Mouse (Mus musculus) hindbrain, postnatal 0 days (tissue): ENCODE data around the gene Bcl2l1. TPM values are rescaled to one million over a fixed set of nuclear protein-coding genes. Genes with fewer than 3 reads are reported as not detected.

Experiments
- ATAC-seq: fragments of 200-750 bp; cut with Nextera tagmentation; 2 replicates; pipeline ENCODE4 v1.8.0; 2017; ENCODE audit warnings: mild to moderate bottlenecking, moderate TSS enrichment, moderate library complexity
- DNase-seq: peaks from one replicate; pipeline ENCODE4 v3.0.0-alpha.2; 2015; ENCODE audit warnings: low spot score
- H3K27ac ChIP-seq: fragments of 300-500 bp; sonication (generic); 2 replicates; pipeline ENCODE4 v1.5.1; 2014; ENCODE audit warnings: mild to moderate bottlenecking
- H3K27me3 ChIP-seq: fragments of 300-500 bp; sonication (generic); 2 replicates; pipeline ENCODE4 v1.6.1; 2014; ENCODE audit warnings: low read length, mixed read lengths; ENCODE audit not compliant: insufficient read depth
- H3K36me3 ChIP-seq: fragments of 300-500 bp; sonication (generic); 2 replicates; pipeline ENCODE4 v1.6.1; 2014; ENCODE audit warnings: low read length, mixed read lengths; ENCODE audit not compliant: insufficient read depth
- H3K4me1 ChIP-seq: fragments of 300-500 bp; sonication (generic); 2 replicates; pipeline ENCODE4 v1.6.1; 2014; ENCODE audit warnings: antibody characterized with exemption, low read length, mixed read lengths; ENCODE audit not compliant: insufficient read depth
- H3K4me2 ChIP-seq: fragments of 300-500 bp; sonication (generic); 2 replicates; pipeline ENCODE4 v1.6.1; 2014; ENCODE audit warnings: low read depth, mild to moderate bottlenecking, low read length, moderate library complexity, mixed read lengths
- H3K4me3 ChIP-seq: fragments of 300-500 bp; sonication (generic); 2 replicates; pipeline ENCODE4 v1.5.1; 2014; ENCODE audit warnings: low read length
- H3K9ac ChIP-seq: fragments of 300-500 bp; sonication (generic); replicated peaks from 2 replicates; pipeline ENCODE4 v1.6.1; 2014; ENCODE audit warnings: mild to moderate bottlenecking, low read length, moderate library complexity, mixed read lengths
- H3K9me3 ChIP-seq: fragments of 300-500 bp; sonication (generic); 2 replicates; pipeline ENCODE4 v1.6.1; 2016; ENCODE audit warnings: low read length, mixed read lengths
- CTCF ChIP-seq: IDR thresholded peaks from 2 replicates; pipeline ENCODE4 v1.5.1; 2016; ENCODE audit warnings: antibody characterized with exemption, control low read depth, low read depth
- WGBS: fragments of 180-500 bp; shearing (Covaris S2); extraction: QIAGEN DNeasy Blood & Tissue Kit; methylation state at CpG from one replicate; pipeline ENCODE4 v1.1.7; 2014; 5-methylcytosine and 5-hydroxymethylcytosine counted together
- polyA plus RNA-seq: library from polyadenylated mRNA; unstranded; fragments of >200 nt; fragmentation: Nextera tagmentation; extraction: Ambion mirVana; gene quantifications from 2 replicates; pipeline ENCODE4 v1.2.1, GENCODE M21; 2015
- total RNA-seq: library from RNA; depleted of rRNA; stranded (reverse); fragments of >200 nt; gene quantifications from 2 replicates; pipeline ENCODE4 v1.2.3, GENCODE M21; 2014

Gene Bcl2l1
- total and polyA plus RNA-seq, 2 experiments from 2014 or later: 123 to 130 TPM

DNA sequence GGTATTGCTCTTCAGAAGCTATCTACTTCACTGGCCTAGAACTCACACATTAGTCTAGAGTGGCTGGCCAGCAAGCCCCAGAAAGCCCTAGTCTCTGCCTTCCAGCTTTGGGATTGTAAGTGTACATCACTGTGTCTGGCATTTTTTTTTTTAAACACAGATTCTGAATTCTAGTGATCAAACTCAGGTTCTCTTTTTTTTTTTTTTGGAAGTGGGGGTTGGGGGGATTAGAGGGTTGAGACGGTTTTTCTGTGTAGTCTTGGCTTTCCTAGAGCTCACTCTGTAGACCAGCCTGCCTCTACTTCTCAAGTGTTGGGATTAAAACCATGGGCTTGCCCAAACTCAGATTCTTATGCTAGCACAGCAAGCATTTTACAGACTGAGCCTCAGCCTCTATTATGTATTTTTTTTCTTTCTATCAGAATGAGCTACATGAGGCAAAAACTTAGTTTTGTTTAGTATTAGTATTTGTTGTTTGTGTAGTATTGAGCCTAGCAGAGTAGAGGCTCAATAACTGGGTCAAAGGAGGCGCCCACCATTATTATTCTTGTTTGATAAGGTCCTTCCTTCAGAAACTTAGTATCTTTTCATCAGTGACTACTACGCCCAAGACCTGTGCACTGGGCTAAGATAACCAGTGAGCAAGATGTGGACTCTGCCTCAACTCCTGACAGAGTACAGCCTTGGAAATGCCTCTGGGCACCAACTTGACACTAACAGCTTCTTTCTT lies 6.9 kb downstream of the Bcl2l1 start:
- Histone ChIP-seq H3K9me3 (no peaks in the 10 kb centered on the region), H3K27me3 (no peaks in the 10 kb centered on the region), H3K9ac (no peak overlapping the region), H3K4me1 (peaks cover 56% of the 10 kb centered on the region), H3K27ac (no peak overlapping the region), H3K4me2 (no peak overlapping the region), H3K4me3 (no peak overlapping the region), H3K36me3 (no peaks in the 10 kb centered on the region)
- no peak for TF ChIP-seq CTCF
- no peak for DNase-seq
- 92% methylated on average over 3 of the region's 3 CpGs for WGBS
- ATAC-seq: no peak

GRCm38 (mm10) chr2:152823770-152824169 lies 7.8 kb downstream of the Bcl2l1 start:
- no peak overlapping the region for H3K9ac ChIP-seq
- no peak for ATAC-seq
- no peak for TF ChIP-seq CTCF
- no peak for DNase-seq
- no peaks in the 10 kb centered on the region for H3K27me3 ChIP-seq
- no peak overlapping the region for H3K4me2 ChIP-seq
- WGBS: 94% methylated on average over 1 of the region's 1 CpGs
- H3K4me1 ChIP-seq: peaks cover 52% of the 10 kb centered on the region
- no peaks in the 10 kb centered on the region for H3K9me3 ChIP-seq
- no peaks in the 10 kb centered on the region for H3K36me3 ChIP-seq
- no peak overlapping the region for H3K27ac ChIP-seq
- H3K4me3 ChIP-seq: no peak overlapping the region

- no peaks in the 10 kb centered on the region for H3K36me3 ChIP-seq
- H3K4me1 ChIP-seq: peaks cover 43% of the 10 kb centered on the region
- H3K4me3 ChIP-seq: no peak overlapping the region
- no peak for TF ChIP-seq CTCF
- no peak for DNase-seq
- no peaks in the 10 kb centered on the region for H3K9me3 ChIP-seq
- H3K27me3 ChIP-seq: no peaks in the 10 kb centered on the region
- no peak overlapping the region for H3K9ac ChIP-seq
- ATAC-seq: no peak
- H3K4me2 ChIP-seq: no peak overlapping the region
- peak overlapping the region; percentile 73 for H3K27ac ChIP-seq
Observed at GRCm38 (mm10) chr2:152821566-152821965, 10.0 kb downstream of the Bcl2l1 start.

- H3K36me3 ChIP-seq: no peaks in the 10 kb centered on the region
- H3K27ac ChIP-seq: peak overlapping the region; percentile 73
- H3K9me3 ChIP-seq: no peaks in the 10 kb centered on the region
- no peak for TF ChIP-seq CTCF
- H3K4me1 ChIP-seq: peaks cover 38% of the 10 kb centered on the region
- ATAC-seq (no peak), DNase-seq (no peak)
- H3K4me3 ChIP-seq: no peak overlapping the region
- no peak overlapping the region for H3K9ac ChIP-seq
- 55% methylated on average over 5 of the region's 5 CpGs for WGBS
- no peak overlapping the region for H3K4me2 ChIP-seq
- H3K27me3 ChIP-seq: no peaks in the 10 kb centered on the region
Observed at GRCm38 (mm10) chr2:152821023-152821422, 10.5 kb downstream of the Bcl2l1 start.

GRCm38 (mm10) chr2:152820369-152820768 lies 11.2 kb downstream of the Bcl2l1 start:
- ATAC-seq (peak; percentile 79), DNase-seq (peak; percentile 63)
- H3K27me3 ChIP-seq: no peaks in the 10 kb centered on the region
- no peak overlapping the region for H3K9ac ChIP-seq
- no peak for TF ChIP-seq CTCF
- no peaks in the 10 kb centered on the region for H3K9me3 ChIP-seq
- 15% methylated on average over 2 of the region's 2 CpGs for WGBS
- no peak overlapping the region for H3K4me3 ChIP-seq
- H3K27ac ChIP-seq: peak overlapping the region; percentile 73
- no peaks in the 10 kb centered on the region for H3K36me3 ChIP-seq
- no peak overlapping the region for H3K4me2 ChIP-seq
- peaks cover 38% of the 10 kb centered on the region for H3K4me1 ChIP-seq

DNA sequence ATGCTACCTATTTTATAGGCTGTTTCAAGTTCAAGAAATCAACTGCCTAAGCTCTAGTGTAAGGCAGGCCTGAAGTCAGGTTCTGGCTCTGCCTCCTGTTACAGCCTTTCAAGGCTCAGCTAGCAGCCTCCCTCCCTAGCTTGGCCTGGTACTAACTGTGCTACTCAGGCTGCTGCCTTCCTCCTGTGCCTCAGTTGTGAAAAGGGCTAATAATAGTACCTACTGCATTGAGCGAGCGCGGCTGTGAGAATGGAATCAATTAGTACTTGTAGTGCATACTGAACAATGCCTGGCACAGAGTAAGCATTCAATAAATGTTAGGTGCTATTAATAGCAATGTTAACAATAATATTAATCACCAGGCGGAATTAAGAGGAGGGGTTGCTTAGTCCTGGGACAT lies 11.6 kb downstream of the Bcl2l1 start:
- 38% methylated on average over 4 of the region's 4 CpGs for WGBS
- DNase-seq: no peak
- peak; percentile 13; the same call in 1 of the 2 replicates for ATAC-seq
- no peaks in the 10 kb centered on the region for H3K27me3 ChIP-seq
- TF ChIP-seq CTCF: no peak
- H3K4me2 ChIP-seq: no peak overlapping the region
- H3K4me3 ChIP-seq: no peak overlapping the region
- H3K36me3 ChIP-seq: no peaks in the 10 kb centered on the region
- peaks cover 38% of the 10 kb centered on the region for H3K4me1 ChIP-seq
- no peak overlapping the region for H3K9ac ChIP-seq
- peak overlapping the region; percentile 73 for H3K27ac ChIP-seq
- no peaks in the 10 kb centered on the region for H3K9me3 ChIP-seq

DNA sequence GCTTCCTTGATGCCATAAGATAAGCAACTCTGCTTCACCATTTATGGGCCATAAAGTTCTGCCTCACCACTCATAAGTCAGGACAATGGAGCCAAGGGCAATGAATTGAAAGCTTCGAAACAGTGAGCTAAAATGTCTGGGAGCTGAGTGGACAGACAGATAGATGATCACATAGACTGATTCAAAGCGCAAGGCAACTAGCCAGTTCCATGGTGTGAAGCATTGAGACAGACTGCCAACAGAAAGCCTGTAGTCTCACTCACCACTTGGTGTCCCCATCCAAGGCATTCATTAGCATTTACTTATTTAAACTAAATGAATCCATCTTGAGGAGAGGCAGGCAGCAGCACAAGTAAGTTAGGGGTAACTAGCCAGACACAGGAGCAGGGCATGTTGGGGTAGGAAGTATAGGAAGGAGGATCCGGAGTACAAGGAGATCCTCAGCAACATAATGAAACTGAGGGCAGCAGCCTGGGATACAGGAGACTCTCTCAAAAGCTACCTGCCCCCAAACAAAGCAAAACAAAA lies 12.4 kb downstream of the Bcl2l1 start:
- Histone ChIP-seq H3K36me3 (no peaks in the 10 kb centered on the region), H3K4me3 (no peak overlapping the region), H3K9me3 (no peaks in the 10 kb centered on the region), H3K4me2 (no peak overlapping the region), H3K27ac (peak overlapping the region; percentile 73; the same call in 1 of the 2 replicates), H3K4me1 (peaks cover 38% of the 10 kb centered on the region), H3K9ac (no peak overlapping the region), H3K27me3 (no peaks in the 10 kb centered on the region)
- TF ChIP-seq CTCF: no peak
- no peak for DNase-seq
- WGBS: 96% methylated on average over 3 of the region's 3 CpGs
- no peak for ATAC-seq
